Comparison of ENCODE assay signal across 23 mouse cellular contexts in genomic region chr10:37409749-37410148, GRCm38 (mm10).
A peak's percentile ranks its signal among the peaks of the same experiment; 100 is the strongest.
DNase-seq lines count a peak whose midpoint lies in the region; ATAC-seq and TF ChIP-seq lines count a peak whose summit lies in the region.
"Had no signal": no experiment of that assay in that cellular context is flagged by ENCODE, and none has a peak within 500 bp of the region (broad histone marks: within the 10 kb centered on the region; RNA-seq: fewer than 3 reads in every experiment).

No protein-coding gene starts in this region.

- 41% methylated on average over 1 of the region's 1 CpGs for WGBS in forebrain, embryonic 14.5 days
- WGBS in forebrain, embryonic 12.5 days = 82% methylated on average over 1 of the region's 1 CpGs
- WGBS in hindbrain, postnatal 0 days = 38% methylated on average over 1 of the region's 1 CpGs
- 63% methylated on average over 1 of the region's 1 CpGs for WGBS in hindbrain, embryonic 11.5 days

- no peak overlapping the region for H3K27ac ChIP-seq in forebrain, embryonic 14.5 days (ENCODE audit: low read depth, low read length)
- H3K27ac ChIP-seq in forebrain, embryonic 12.5 days = no peak overlapping the region
- H3K27ac ChIP-seq in hindbrain, postnatal 0 days = no peak overlapping the region
- H3K27ac ChIP-seq in hindbrain, embryonic 11.5 days (ENCODE audit: low read depth, low read length) = no peak overlapping the region
- H3K27ac ChIP-seq: embryonic facial prominence, embryonic 12.5 days; heart, embryonic 10.5 days; hindbrain, embryonic 14.5 days had no signal

- H3K36me3 ChIP-seq in forebrain, embryonic 14.5 days (ENCODE audit: control insufficient read depth, insufficient read depth, low read length) = no peaks in the 10 kb centered on the region
- no peaks in the 10 kb centered on the region for H3K36me3 ChIP-seq in forebrain, embryonic 12.5 days (replicated peaks)
- no peaks in the 10 kb centered on the region for H3K36me3 ChIP-seq in hindbrain, postnatal 0 days (ENCODE audit: insufficient read depth, low read length)
- H3K36me3 ChIP-seq in hindbrain, embryonic 11.5 days (ENCODE audit: control insufficient read depth, insufficient read depth, low read length) = no peaks in the 10 kb centered on the region
- H3K36me3 ChIP-seq: embryonic facial prominence, embryonic 12.5 days; heart, embryonic 10.5 days had no signal

- DNase-seq in cerebellum, postnatal 10 days = peak; percentile 29 to 61
- no peak for DNase-seq in cerebellum, adult 11-12 months
- DNase-seq in forebrain, embryonic 14.5 days (ENCODE audit: low spot score) = peak; percentile 59
- peak; percentile 19 for DNase-seq in hindbrain, postnatal 0 days (ENCODE audit: low spot score)
- DNase-seq in hindbrain, embryonic 11.5 days (ENCODE audit: low spot score) = no peak
- DNase-seq in brain, adult 2 months (ENCODE audit: low read depth, low spot score) = peak; percentile 34
- DNase-seq in adrenal gland, adult 2 months = no peak
- DNase-seq: adrenal gland, postnatal 25 days; embryo, embryonic 11 days; gastrocnemius, postnatal 10 days; heart, adult 18-20 months; heart, postnatal 10 days; heart, postnatal 4 days; kidney, adult 8-10 months had no signal

- no peaks in the 10 kb centered on the region for H3K9me3 ChIP-seq in forebrain, embryonic 14.5 days (replicated peaks; ENCODE audit: control insufficient read depth, low read length)
- no peaks in the 10 kb centered on the region for H3K9me3 ChIP-seq in forebrain, embryonic 12.5 days
- no peaks in the 10 kb centered on the region for H3K9me3 ChIP-seq in hindbrain, postnatal 0 days (ENCODE audit: low read length)
- H3K9me3 ChIP-seq in hindbrain, embryonic 11.5 days (ENCODE audit: control insufficient read depth, low read length) = no peaks in the 10 kb centered on the region
- H3K9me3 ChIP-seq: embryonic facial prominence, embryonic 12.5 days; heart, embryonic 10.5 days had no signal

- no peaks in the 10 kb centered on the region for H3K4me1 ChIP-seq in forebrain, embryonic 14.5 days (ENCODE audit: control insufficient read depth, insufficient read depth, low read length)
- H3K4me1 ChIP-seq in forebrain, embryonic 12.5 days = no peaks in the 10 kb centered on the region
- H3K4me1 ChIP-seq in hindbrain, postnatal 0 days (ENCODE audit: insufficient read depth, low read length) = no peaks in the 10 kb centered on the region
- no peaks in the 10 kb centered on the region for H3K4me1 ChIP-seq in hindbrain, embryonic 11.5 days (replicated peaks; ENCODE audit: control insufficient read depth, insufficient read depth, low read length)
- H3K4me1 ChIP-seq: embryonic facial prominence, embryonic 12.5 days; heart, embryonic 10.5 days had no signal

- peak; percentile 75 for ATAC-seq in forebrain, embryonic 14.5 days
- no peak for ATAC-seq in forebrain, embryonic 12.5 days (ENCODE audit: low FRiP score)
- no peak for ATAC-seq in hindbrain, postnatal 0 days
- no peak for ATAC-seq in hindbrain, embryonic 11.5 days (ENCODE audit: low FRiP score)
- ATAC-seq: activated CD4-positive, CD25-positive, alpha-beta regulatory T cell, adult 4 months; inflammation-experienced regulatory T-cells, adult 6 months; intestine, postnatal 0 days; Patski had no signal

- no peak overlapping the region for H3K9ac ChIP-seq in forebrain, embryonic 14.5 days (ENCODE audit: low read length)
- no peak overlapping the region for H3K9ac ChIP-seq in forebrain, embryonic 12.5 days
- no peak overlapping the region for H3K9ac ChIP-seq in hindbrain, postnatal 0 days (replicated peaks; ENCODE audit: low read length)
- no peak overlapping the region for H3K9ac ChIP-seq in hindbrain, embryonic 11.5 days (ENCODE audit: low read depth, low read length)
- H3K9ac ChIP-seq: embryonic facial prominence, embryonic 12.5 days; hindbrain, embryonic 14.5 days had no signal

- H3K27me3 ChIP-seq in forebrain, embryonic 14.5 days (replicated peaks; ENCODE audit: control insufficient read depth, insufficient read depth, low read length) = no peaks in the 10 kb centered on the region
- H3K27me3 ChIP-seq in forebrain, embryonic 12.5 days = no peaks in the 10 kb centered on the region
- no peaks in the 10 kb centered on the region for H3K27me3 ChIP-seq in hindbrain, postnatal 0 days (ENCODE audit: insufficient read depth, low read length)
- H3K27me3 ChIP-seq in hindbrain, embryonic 11.5 days (ENCODE audit: control insufficient read depth, insufficient read depth, low read length) = no peaks in the 10 kb centered on the region
- H3K27me3 ChIP-seq: CH12.LX; embryonic facial prominence, embryonic 12.5 days; Patski had no signal

- no peak for TF ChIP-seq CTCF in hindbrain, postnatal 0 days (IDR thresholded peaks at IDR 0.05; ENCODE audit: low read depth)

- no peak overlapping the region for H3K4me2 ChIP-seq in forebrain, embryonic 14.5 days (ENCODE audit: low read length)
- no peak overlapping the region for H3K4me2 ChIP-seq in forebrain, embryonic 12.5 days
- H3K4me2 ChIP-seq in hindbrain, postnatal 0 days (ENCODE audit: low read depth, low read length) = no peak overlapping the region
- no peak overlapping the region for H3K4me2 ChIP-seq in hindbrain, embryonic 11.5 days (replicated peaks; ENCODE audit: low read depth, low read length)
- H3K4me2 ChIP-seq: embryonic facial prominence, embryonic 12.5 days; hindbrain, embryonic 14.5 days had no signal

- no peak overlapping the region for H3K4me3 ChIP-seq in forebrain, embryonic 14.5 days (ENCODE audit: low read depth, low read length)
- H3K4me3 ChIP-seq in forebrain, embryonic 12.5 days (replicated peaks) = no peak overlapping the region
- no peak overlapping the region for H3K4me3 ChIP-seq in hindbrain, postnatal 0 days (ENCODE audit: low read length)
- H3K4me3 ChIP-seq in hindbrain, embryonic 11.5 days (ENCODE audit: low read depth, low read length) = no peak overlapping the region
- H3K4me3 ChIP-seq: embryonic facial prominence, embryonic 12.5 days; heart, embryonic 10.5 days had no signal

Comparison
In these comparisons a context has a peak if more than half of its experiments do, and no peak if none do; other contexts are left out.
1. DNase-seq: peak in cerebellum, postnatal 10 days (2 of 2), forebrain, embryonic 14.5 days (single experiment), hindbrain, postnatal 0 days (single experiment) and brain, adult 2 months (single experiment); none in cerebellum, adult 11-12 months (single experiment), hindbrain, embryonic 11.5 days (single experiment) and adrenal gland, adult 2 months (single experiment).